Mouse (Mus musculus) lung, postnatal 0 days (tissue): ENCODE measurements around the gene D630036H23Rik.

Source experiments
- CTCF ChIP-seq: IDR thresholded peaks from 2 replicates; pipeline ENCODE4 v1.5.1; 2016; ENCODE audit warnings: antibody characterized with exemption, mild to moderate bottlenecking
- EP300 ChIP-seq: IDR thresholded peaks from 2 replicates; pipeline ENCODE4 v1.6.1; 2016; ENCODE audit warnings: antibody characterized with exemption, mild to moderate bottlenecking, control low read depth

- TF ChIP-seq CTCF (peak; percentile 74), EP300 (no peak)
Measured at GRCm38 (mm10) chr12:36373237-36373998, 8.6 kb downstream of the D630036H23Rik start.
